Comparison of ENCODE assay signal across 12 mouse cellular contexts in the genomic region with DNA sequence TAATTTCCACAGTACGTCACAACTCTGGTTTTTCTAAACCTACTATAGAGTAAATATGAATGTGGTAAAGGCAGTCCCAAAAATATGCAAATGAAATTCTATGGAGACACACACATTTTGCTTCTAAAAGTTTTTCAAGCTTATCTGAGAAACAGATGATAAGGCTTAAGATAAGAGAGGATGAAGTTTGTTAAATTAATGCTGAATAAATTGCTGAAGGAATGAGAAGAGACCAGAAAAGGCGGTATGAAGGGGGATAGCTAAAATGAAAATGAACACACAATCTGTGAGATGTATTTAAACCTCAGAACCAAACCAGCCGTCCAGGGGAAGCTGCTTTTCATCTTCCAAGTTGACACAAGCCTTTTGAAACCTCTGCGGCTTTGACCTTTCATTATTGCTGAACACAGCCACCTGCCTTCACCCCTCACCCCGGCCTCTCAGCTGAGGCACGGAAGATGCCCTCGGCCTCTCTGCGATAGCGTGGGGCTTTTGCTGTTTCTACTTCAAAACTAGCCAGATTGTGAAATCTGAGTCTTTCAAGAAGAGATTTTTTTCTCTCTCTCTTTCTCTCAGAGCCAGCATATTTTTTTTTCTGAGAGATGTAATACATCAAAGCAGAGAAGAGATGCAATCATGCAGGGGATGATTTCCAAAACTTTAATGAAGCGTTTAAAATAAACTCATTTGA.
DNase-seq lines count a peak whose midpoint lies in the region; ATAC-seq lines count a peak whose summit lies in the region.
"Had no signal": no experiment of that assay in that cellular context is flagged by ENCODE, and none has a peak within 500 bp of the region (broad histone marks: within the 10 kb centered on the region; RNA-seq: fewer than 3 reads in every experiment).

No protein-coding gene starts in this region.

- no peaks in the 10 kb centered on the region for H3K36me3 ChIP-seq in neural tube, embryonic 11.5 days (ENCODE audit: control insufficient read depth, insufficient read depth, low read length)
- no peaks in the 10 kb centered on the region for H3K36me3 ChIP-seq in neural tube, embryonic 15.5 days
- no peaks in the 10 kb centered on the region for H3K36me3 ChIP-seq in forebrain, embryonic 12.5 days (replicated peaks)
- H3K36me3 ChIP-seq in midbrain, embryonic 13.5 days: no peaks in the 10 kb centered on the region
- H3K36me3 ChIP-seq: limb, embryonic 15.5 days had no signal

- H3K9ac ChIP-seq in neural tube, embryonic 11.5 days (ENCODE audit: low read length): no peak overlapping the region
- no peak overlapping the region for H3K9ac ChIP-seq in neural tube, embryonic 15.5 days (replicated peaks)
- H3K9ac ChIP-seq in forebrain, embryonic 12.5 days: no peak overlapping the region
- H3K9ac ChIP-seq in midbrain, embryonic 13.5 days (replicated peaks): no peak overlapping the region
- H3K9ac ChIP-seq: limb, embryonic 15.5 days had no signal

- no peaks in the 10 kb centered on the region; the same call in 1 of the 2 replicates for H3K9me3 ChIP-seq in neural tube, embryonic 11.5 days (ENCODE audit: control insufficient read depth, low read length)
- no peaks in the 10 kb centered on the region for H3K9me3 ChIP-seq in neural tube, embryonic 15.5 days (replicated peaks)
- H3K9me3 ChIP-seq in forebrain, embryonic 12.5 days: no peaks in the 10 kb centered on the region
- H3K9me3 ChIP-seq in midbrain, embryonic 13.5 days: peaks cover 5% of the 10 kb centered on the region; the same call in 1 of the 2 replicates
- H3K9me3 ChIP-seq: limb, embryonic 15.5 days had no signal

- H3K4me2 ChIP-seq in neural tube, embryonic 11.5 days (ENCODE audit: low read depth): no peak overlapping the region
- no peak overlapping the region for H3K4me2 ChIP-seq in neural tube, embryonic 15.5 days
- H3K4me2 ChIP-seq in forebrain, embryonic 12.5 days: peak overlapping the region; percentile 21; the same call in 1 of the 2 replicates
- H3K4me2 ChIP-seq in midbrain, embryonic 13.5 days (replicated peaks): no peak overlapping the region
- H3K4me2 ChIP-seq: limb, embryonic 15.5 days had no signal

- H3K4me3 ChIP-seq in neural tube, embryonic 11.5 days (ENCODE audit: low read depth, low read length): no peak overlapping the region
- no peak overlapping the region for H3K4me3 ChIP-seq in neural tube, embryonic 15.5 days (replicated peaks)
- no peak overlapping the region for H3K4me3 ChIP-seq in forebrain, embryonic 12.5 days (replicated peaks)
- H3K4me3 ChIP-seq in midbrain, embryonic 13.5 days (replicated peaks): no peak overlapping the region
- H3K4me3 ChIP-seq: limb, embryonic 15.5 days had no signal

- ATAC-seq in neural tube, embryonic 11.5 days (ENCODE audit: insufficient read depth, low FRiP score, low TSS enrichment): no peak
- no peak for ATAC-seq in neural tube, embryonic 15.5 days (ENCODE audit: low FRiP score)
- ATAC-seq in forebrain, embryonic 12.5 days (ENCODE audit: low FRiP score): peak; percentile 54; the same call in 1 of the 2 replicates
- peak; percentile 63; the same call in 1 of the 2 replicates for ATAC-seq in midbrain, embryonic 13.5 days

- no peaks in the 10 kb centered on the region for H3K4me1 ChIP-seq in neural tube, embryonic 11.5 days (ENCODE audit: control insufficient read depth, insufficient read depth, low read length)
- 0 out of 2 replicates have a peak, but pooled peaks cover 5% of the 10 kb centered on the region for H3K4me1 ChIP-seq in neural tube, embryonic 15.5 days
- peaks cover 11% of the 10 kb centered on the region for H3K4me1 ChIP-seq in forebrain, embryonic 12.5 days
- peaks cover 12% of the 10 kb centered on the region for H3K4me1 ChIP-seq in midbrain, embryonic 13.5 days (replicated peaks)
- H3K4me1 ChIP-seq: limb, embryonic 15.5 days had no signal

- H3K27me3 ChIP-seq in neural tube, embryonic 11.5 days (ENCODE audit: control insufficient read depth, insufficient read depth, low read length): no peaks in the 10 kb centered on the region
- H3K27me3 ChIP-seq in neural tube, embryonic 15.5 days (replicated peaks): no peaks in the 10 kb centered on the region
- H3K27me3 ChIP-seq in forebrain, embryonic 12.5 days: no peaks in the 10 kb centered on the region
- H3K27me3 ChIP-seq in midbrain, embryonic 13.5 days: no peaks in the 10 kb centered on the region
- H3K27me3 ChIP-seq: limb, embryonic 15.5 days had no signal

- no peak overlapping the region for H3K27ac ChIP-seq in neural tube, embryonic 11.5 days (ENCODE audit: low read depth, low read length)
- H3K27ac ChIP-seq in neural tube, embryonic 15.5 days (replicated peaks): no peak overlapping the region
- H3K27ac ChIP-seq in forebrain, embryonic 12.5 days: no peak overlapping the region
- 0 out of 2 replicates have a peak overlapping the region, but pooled peaks have one; percentile 4 for H3K27ac ChIP-seq in midbrain, embryonic 13.5 days
- H3K27ac ChIP-seq: limb, embryonic 15.5 days; macrophage had no signal

- WGBS in neural tube, embryonic 11.5 days: 44% methylated on average over 10 of the region's 10 CpGs
- WGBS in neural tube, embryonic 15.5 days: 33% methylated on average over 10 of the region's 10 CpGs
- WGBS in forebrain, embryonic 12.5 days: 32% methylated on average over 10 of the region's 10 CpGs
- 31% methylated on average over 10 of the region's 10 CpGs for WGBS in midbrain, embryonic 13.5 days

- peak; percentile 4 to 5 for DNase-seq in adrenal gland, postnatal 36 days
- DNase-seq in adrenal gland, adult 2 months: no peak
- DNase-seq in neural tube, embryonic 11.5 days (ENCODE audit: low spot score): peak; percentile 17
- no peak for DNase-seq in natural killer cell, adult 2 months (ENCODE audit: low spot score in 2 of 2)
- no peak for DNase-seq in urinary bladder, postnatal 36 days (ENCODE audit: low spot score in 2 of 2)
- DNase-seq: cerebellum, postnatal 36 days; thymus, postnatal 4 days had no signal

Comparison
In these comparisons a context has a peak if more than half of its experiments do, and no peak if none do; other contexts are left out.
1. DNase-seq: peak in adrenal gland, postnatal 36 days (2 of 2) and neural tube, embryonic 11.5 days (single experiment); none in adrenal gland, adult 2 months (single experiment), natural killer cell, adult 2 months (0 of 2) and urinary bladder, postnatal 36 days (0 of 2).
2. ATAC-seq: peak in forebrain, embryonic 12.5 days (single experiment) and midbrain, embryonic 13.5 days (single experiment); none in neural tube, embryonic 11.5 days (single experiment) and neural tube, embryonic 15.5 days (single experiment).